In the genomic region with DNA sequence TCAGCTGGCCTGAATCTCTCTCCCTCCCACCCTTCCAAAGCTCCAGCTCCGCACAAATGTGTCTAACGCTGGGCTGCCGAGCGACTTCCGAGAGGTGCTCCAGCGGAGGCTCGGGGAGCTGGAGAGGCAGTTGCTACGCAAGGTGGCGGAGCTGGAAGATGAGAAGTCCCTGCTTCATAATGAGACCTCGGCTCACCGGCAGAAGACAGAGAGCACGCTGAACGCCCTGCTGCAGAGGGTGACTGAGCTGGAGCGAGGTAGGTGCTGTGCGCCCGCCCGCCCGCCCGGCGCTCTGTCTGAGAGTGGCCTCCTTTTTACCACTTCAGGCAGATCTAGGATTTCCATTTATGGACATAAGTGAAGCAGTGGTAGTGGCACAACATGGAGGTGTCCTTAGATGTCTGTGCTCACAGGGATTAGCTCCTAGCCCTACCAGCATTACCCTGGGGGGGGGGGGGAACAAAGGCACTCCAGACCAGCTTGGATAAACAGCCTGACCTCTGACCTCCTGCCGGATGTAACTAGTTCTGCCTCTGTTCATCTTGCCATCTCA, we compare ENCODE assay signal across 9 mouse cellular contexts. TPM values are rescaled to one million over a fixed set of nuclear protein-coding genes. Genes with fewer than 3 reads are reported as not detected.
DNase-seq lines count a peak whose midpoint lies in the region; ATAC-seq and TF ChIP-seq lines count a peak whose summit lies in the region.
"Had no signal": no experiment of that assay in that cellular context is flagged by ENCODE, and none has a peak within 500 bp of the region (broad histone marks: within the 10 kb centered on the region; RNA-seq: fewer than 3 reads in every experiment).

No protein-coding gene starts in this region.

- peaks cover 29% of the 10 kb centered on the region for H3K27me3 ChIP-seq in lung, postnatal 0 days (replicated peaks; ENCODE audit: insufficient read depth, low read length)
- peaks cover 88% of the 10 kb centered on the region for H3K27me3 ChIP-seq in limb, embryonic 13.5 days
- H3K27me3 ChIP-seq in small intestine, adult 2 months (ENCODE audit: control insufficient read depth, insufficient read depth, low read length): peaks cover 28% of the 10 kb centered on the region

- TF ChIP-seq CTCF in lung, postnatal 0 days (IDR thresholded peaks at IDR 0.05): no peak
- TF ChIP-seq CTCF in small intestine, adult 2 months (IDR thresholded peaks at IDR 0.05; ENCODE audit: extremely low read depth, insufficient read length, insufficient replicate concordance, low read depth, low read length): no peak

- TF ChIP-seq POLR2A in small intestine, adult 2 months (IDR thresholded peaks at IDR 0.05; ENCODE audit: low read depth, low read length): no peak

- TF ChIP-seq EP300 in lung, postnatal 0 days (IDR thresholded peaks at IDR 0.05): no peak

- H3K4me3 ChIP-seq in lung, postnatal 0 days (ENCODE audit: low read depth, low read length): no peak overlapping the region
- peak overlapping the region; percentile 30 for H3K4me3 ChIP-seq in limb, embryonic 13.5 days
- H3K4me3 ChIP-seq in small intestine, adult 2 months (ENCODE audit: low read depth, low read length): peak overlapping the region; percentile 20; the same call in 1 of the 2 replicates
- H3K4me3 ChIP-seq: erythroblast, embryonic 14.5 days had no signal

- H3K9me3 ChIP-seq in lung, postnatal 0 days (ENCODE audit: low read length): no peaks in the 10 kb centered on the region
- H3K9me3 ChIP-seq in limb, embryonic 13.5 days: no peaks in the 10 kb centered on the region

- 5% methylated on average over 21 of the region's 21 CpGs for WGBS in lung, postnatal 0 days
- 4% methylated on average over 21 of the region's 21 CpGs for WGBS in limb, embryonic 13.5 days
- 10% methylated on average over 21 of the region's 21 CpGs for WGBS in small intestine, adult 2 months

- H3K36me3 ChIP-seq in lung, postnatal 0 days (ENCODE audit: insufficient read depth, low read length): no peaks in the 10 kb centered on the region
- H3K36me3 ChIP-seq in limb, embryonic 13.5 days: no peaks in the 10 kb centered on the region
- H3K36me3 ChIP-seq in small intestine, adult 2 months (ENCODE audit: control insufficient read depth, insufficient read depth, low read length): no peaks in the 10 kb centered on the region

- DNase-seq in frontal cortex, adult 2 months (ENCODE audit: extremely low spot score in 1 of 2, low spot score in 1 of 2): no peak
- DNase-seq in lung, postnatal 0 days (ENCODE audit: low spot score): peak; percentile 16
- no peak for DNase-seq in lung, adult 18-20 months
- no peak for DNase-seq in gastrocnemius, postnatal 25 days

- H3K4me1 ChIP-seq in lung, postnatal 0 days (ENCODE audit: insufficient read depth, low read depth, low read length): no peaks in the 10 kb centered on the region
- peaks cover 8% of the 10 kb centered on the region for H3K4me1 ChIP-seq in limb, embryonic 13.5 days
- peaks cover 10% of the 10 kb centered on the region for H3K4me1 ChIP-seq in small intestine, adult 2 months (ENCODE audit: control insufficient read depth, insufficient read depth, insufficient read length, low read length)

- no peak overlapping the region for H3K4me2 ChIP-seq in lung, postnatal 0 days (replicated peaks; ENCODE audit: low read depth, low read length)
- peak overlapping the region; percentile 57 for H3K4me2 ChIP-seq in limb, embryonic 13.5 days (replicated peaks)

- no peak overlapping the region for H3K27ac ChIP-seq in lung, postnatal 0 days (ENCODE audit: low read length)
- H3K27ac ChIP-seq in limb, embryonic 13.5 days: no peak overlapping the region
- no peak overlapping the region for H3K27ac ChIP-seq in small intestine, adult 2 months (ENCODE audit: insufficient read depth, low read depth, low read length)

- H3K9ac ChIP-seq in lung, postnatal 0 days (replicated peaks; ENCODE audit: low read depth): no peak overlapping the region
- H3K9ac ChIP-seq in limb, embryonic 13.5 days: 0 out of 2 replicates have a peak overlapping the region, but pooled peaks have one; percentile 43

- ATAC-seq in frontal cortex, adult (ENCODE audit: low TSS enrichment): peak; percentile 39
- no peak for ATAC-seq in lung, postnatal 0 days
- no peak for ATAC-seq in limb, embryonic 13.5 days (ENCODE audit: low FRiP score, low read depth)
- ATAC-seq in CD4-positive, CD25-positive, alpha-beta regulatory T cell, adult 4 months: no peak

RNA-seq across cellular contexts. Expression of a gene that starts 2.5 kb away (rescaled TPM):
- polyA plus RNA-seq in frontal cortex, adult 2 months (2012; rRNA removed): 44.1 and 57.9 TPM in 2 replicates
- polyA plus RNA-seq in lung, postnatal 0 days (2015; fragmentation: Nextera tagmentation; extraction: Ambion mirVana): 0.10 and 0.11 TPM in 2 replicates
- polyA plus RNA-seq in limb, embryonic 13.5 days (2015; fragmentation: Nextera tagmentation; extraction: Ambion mirVana): 0.34 and 0.41 TPM in 2 replicates
- polyA plus RNA-seq in small intestine, adult 2 months (2012; rRNA removed): 3.2 and 5.3 TPM in 2 replicates
- not detected for polyA plus RNA-seq in CD4-positive, CD25-positive, alpha-beta regulatory T cell, adult 4 months (2017; shearing (Covaris generic))
- total RNA-seq in gastrocnemius, postnatal 25 days (2021): under 1 TPM; 0.10 to 0.13 TPM
- polyA plus RNA-seq: erythroblast, embryonic 14.5 days had no signal
